Mouse (Mus musculus): Measurements from ENCODE around the gene BC035044.
"Not testable (repeated sequence)": the region's sequence is repeated elsewhere in the genome, so short reads cannot be mapped to it uniquely, and the experiment has no call there.

Gene BC035044

DNA sequence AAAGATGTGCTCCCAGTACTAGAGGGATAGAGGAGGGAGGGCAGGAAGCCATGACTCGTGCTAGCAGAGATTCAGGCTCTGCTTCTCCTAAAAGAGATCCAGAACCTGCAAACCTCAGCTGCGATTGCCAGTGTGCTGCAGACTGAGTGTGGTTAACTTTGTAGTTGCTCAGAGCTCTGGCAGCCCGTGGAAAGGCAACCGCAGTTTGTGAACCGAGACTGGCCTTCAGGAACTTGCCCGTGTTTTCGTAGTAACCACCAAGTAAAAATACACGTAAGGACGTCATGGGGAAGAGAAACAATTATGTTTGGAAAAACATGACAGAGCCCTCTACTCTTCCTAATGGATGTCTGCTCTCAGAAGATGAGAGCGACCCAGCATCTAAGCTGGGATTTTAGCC is 57.9 kb downstream of the BC035044 start:
- no peak for DNase-seq (ENCODE audit: low spot score in 2 of 2)

DNA sequence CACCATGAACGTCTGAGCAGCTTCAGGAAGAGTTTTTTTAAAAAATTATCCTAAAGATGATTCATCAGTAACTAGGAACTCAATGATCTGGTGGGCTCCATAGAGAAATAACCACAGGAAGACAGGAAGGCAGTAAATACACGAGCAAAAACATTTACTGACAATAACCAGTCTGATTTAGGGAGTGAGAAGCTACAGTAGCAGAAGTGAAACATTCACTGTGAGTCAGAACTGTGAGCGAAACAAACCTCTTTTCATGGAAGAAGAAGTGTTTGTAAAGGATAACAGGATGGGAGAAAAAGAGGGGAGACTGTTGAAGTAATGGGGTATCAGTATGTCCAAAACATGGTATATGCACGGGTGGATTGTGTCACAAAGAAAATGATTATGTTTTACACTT is 61.1 kb downstream of the BC035044 start:
- DNase-seq (ENCODE audit: low spot score in 2 of 2) = no peak

DNA sequence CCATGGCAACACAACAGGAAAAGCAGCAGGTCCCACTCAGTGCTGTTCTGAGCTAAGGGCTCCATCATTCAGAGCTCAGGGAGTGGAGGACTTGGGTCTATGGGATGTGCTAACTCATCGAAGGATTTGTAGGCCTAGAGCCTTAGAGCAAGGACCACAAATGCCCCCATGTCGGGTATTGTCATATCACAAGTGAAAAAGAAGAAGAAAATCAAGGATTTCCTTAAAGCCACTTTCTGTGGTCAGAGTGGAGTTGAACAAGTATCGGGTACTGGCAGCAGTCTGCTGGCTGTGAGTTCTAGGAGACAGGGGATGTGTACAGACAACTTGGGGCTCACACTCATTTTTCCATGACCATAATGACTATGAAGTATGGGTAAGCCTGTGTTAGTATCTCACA is 64.1 kb downstream of the BC035044 start:
- DNase-seq (ENCODE audit: low spot score in 2 of 2) = no peak

DNA sequence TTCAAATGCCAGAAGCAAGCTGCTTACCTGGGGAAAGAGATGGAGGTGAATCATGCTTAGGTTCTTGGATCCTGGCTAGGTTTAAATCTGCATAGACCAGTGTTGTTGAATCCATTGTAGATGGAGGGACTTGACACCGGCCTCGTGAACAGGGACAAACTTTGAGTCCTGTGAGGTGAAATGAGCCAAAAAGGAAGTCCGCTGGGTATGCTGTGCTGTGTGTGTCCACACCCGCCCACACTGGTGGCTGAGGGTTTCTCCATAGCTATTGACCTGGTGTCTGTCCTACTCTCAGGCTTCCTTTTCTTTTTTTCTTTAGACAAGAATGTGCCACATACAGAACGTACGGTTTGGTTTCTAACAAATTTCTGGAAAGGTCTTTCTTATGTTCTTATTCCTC is 64.8 kb downstream of the BC035044 start, which contains the start of the genes Gm44511 and Klrb1b:
Gm44511 (minus strand) TSS at position 184 of the 400 bp plus-strand sequence.
Klrb1b (minus strand) TSS at position 200 of the 400 bp plus-strand sequence.
- no peak for DNase-seq (ENCODE audit: low spot score in 2 of 2)

DNA sequence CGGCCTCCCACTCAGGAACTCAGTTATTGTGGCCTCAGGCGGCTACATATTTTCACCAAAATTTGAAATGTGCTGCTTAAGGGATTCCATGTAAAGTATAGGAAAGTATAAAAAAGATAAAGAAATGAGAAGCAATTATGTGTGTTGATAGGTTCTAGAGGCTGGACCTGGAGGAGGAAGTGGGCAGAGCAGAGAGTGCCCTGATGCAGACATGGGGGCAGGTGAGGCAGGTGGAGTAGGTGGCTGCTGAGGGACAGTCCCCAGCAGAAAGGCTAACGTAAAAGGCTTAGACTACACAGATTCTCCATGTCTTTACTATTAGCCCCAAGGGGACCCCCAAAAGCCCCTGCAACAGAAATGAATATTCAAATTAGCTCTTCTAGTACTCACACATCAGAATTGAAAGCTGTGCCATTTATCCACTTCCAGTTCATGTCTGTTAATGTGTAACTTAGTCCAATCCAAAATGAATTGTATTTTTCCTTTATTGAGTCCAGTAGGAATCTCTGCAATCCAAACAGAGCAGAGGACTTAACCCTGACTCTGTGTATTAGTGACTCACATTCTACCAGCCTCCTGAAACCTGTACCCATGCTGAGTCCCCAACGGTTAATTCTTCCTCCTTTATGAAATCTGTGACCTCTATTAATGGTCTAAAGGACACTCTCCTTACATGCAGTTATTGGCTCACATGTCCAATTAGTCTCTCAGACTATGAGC is 72.7 kb downstream of the BC035044 start:
- no peak for DNase-seq (ENCODE audit: low spot score in 2 of 2)

DNA sequence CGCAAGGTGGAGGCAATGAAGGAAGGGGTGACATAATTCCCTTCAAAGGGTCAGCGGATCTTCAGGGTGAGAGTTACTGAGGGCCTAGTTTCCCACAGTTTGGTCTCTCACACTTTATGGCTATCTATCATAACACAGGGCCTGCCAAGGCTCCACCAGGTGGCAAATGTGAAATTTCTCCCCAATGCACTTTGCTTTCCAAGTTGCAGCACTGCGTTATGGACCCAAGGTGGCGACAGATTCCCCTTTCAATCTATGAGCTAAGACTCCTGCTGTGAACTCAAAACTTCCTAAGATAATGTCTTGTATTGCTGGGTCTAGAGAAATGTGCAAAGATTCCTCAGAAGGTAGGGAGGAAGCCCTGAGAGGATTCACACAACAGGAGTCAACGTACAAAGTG is 82.4 kb downstream of the BC035044 start:
- DNase-seq (ENCODE audit: low spot score in 2 of 2) = peak; percentile 40 to 56

DNA sequence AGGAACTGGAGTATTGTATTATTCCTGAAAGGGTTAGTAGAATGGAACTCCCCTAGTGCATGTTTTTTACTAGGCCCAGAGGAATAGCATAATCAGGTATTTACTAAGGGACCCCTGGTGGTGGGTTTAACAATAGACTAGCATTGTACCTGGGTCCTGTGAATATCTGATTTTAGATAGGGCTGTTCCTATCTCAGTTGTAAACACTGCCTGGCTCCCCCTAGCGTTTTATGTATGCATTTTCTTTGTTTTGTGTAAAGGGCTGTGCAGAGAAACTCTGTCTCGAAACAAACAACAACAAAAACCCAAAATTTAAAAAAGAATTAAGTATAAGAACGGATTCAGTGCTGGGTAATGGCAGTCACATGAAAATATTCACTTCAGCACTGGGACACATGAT is 83.9 kb downstream of the BC035044 start:
- no peak for DNase-seq (ENCODE audit: low spot score in 2 of 2)

DNA sequence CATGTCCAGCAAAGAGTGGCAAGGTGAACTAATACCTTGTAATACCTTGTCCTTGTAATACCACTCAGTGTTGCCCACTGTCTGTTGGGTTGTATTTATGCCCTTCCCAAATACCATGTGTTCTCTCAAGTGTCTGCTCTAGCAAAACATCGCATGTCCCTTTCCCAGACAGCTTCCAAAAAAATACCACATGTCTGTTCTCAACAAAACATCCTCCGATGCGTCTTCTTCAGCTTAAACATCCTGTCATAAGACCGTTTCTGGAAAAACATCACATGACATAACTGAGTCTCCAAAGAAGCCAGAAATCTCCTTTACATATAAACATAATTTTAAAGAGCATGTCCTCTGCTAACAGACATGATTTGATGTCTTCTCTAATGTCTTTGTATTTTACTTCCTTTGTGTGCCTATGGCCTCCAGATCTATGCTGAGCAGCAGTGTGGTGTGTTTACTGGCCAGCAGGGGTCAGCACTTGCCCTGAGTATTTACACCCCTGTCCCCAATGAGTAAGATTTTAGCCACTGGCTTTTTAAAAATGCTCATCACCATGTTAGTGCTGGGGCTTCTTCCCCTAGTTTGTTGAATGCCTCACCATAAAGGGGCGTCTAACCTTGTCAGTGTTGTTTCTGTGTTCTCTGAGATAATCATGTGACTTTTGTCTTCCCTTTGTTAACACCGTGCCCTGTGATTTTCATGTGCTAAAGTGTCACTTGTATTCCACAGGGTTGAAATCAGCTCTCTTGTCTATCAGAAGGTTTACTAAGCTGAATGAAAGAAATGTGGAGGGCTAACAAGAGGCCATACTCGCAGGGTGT is 85.9 kb downstream of the BC035044 start:
- peak; percentile 70 to 74 for DNase-seq (ENCODE audit: low spot score in 2 of 2)

DNA sequence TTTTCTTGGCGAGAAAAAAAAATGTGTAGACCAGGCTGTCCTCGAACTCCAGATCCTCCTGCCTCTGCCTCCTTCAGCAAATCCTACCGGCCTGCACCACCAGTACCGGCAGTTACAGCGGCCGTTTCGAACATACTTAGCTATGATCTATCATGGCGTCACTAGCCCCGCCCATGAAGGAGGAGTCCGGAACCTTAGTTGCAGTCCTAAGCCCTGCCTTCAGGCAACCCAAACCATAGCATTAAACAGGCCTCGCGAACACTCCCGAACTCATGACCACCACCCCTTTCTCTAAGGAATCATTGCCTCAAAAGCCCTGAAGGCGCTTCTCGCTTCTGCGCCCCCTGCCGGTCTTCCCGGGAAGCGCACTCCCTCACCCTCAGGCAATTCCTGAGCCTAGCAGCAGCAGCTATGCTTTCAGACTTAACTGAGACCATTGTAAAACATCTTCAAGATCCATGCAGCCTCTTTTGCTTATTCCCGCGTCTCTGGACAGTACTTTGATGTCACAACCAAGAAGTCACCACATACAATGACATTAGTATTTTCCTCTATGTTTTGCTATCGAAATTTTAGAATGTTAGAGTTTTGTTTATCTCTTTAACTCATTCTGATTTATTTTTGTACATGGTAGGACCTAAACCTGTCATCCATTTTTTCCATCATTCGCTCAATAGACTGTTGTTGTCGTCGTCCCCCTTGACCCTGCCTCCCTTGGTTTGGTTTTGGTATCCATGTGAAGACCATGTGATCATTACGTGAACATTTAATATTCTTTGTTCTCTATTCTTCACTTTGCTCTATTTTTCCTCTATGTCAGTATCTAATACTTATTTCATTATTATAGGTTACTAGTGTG is 87.7 kb downstream of the BC035044 start:
- peak; percentile 96 to 97 for DNase-seq (ENCODE audit: low spot score in 2 of 2)

DNA sequence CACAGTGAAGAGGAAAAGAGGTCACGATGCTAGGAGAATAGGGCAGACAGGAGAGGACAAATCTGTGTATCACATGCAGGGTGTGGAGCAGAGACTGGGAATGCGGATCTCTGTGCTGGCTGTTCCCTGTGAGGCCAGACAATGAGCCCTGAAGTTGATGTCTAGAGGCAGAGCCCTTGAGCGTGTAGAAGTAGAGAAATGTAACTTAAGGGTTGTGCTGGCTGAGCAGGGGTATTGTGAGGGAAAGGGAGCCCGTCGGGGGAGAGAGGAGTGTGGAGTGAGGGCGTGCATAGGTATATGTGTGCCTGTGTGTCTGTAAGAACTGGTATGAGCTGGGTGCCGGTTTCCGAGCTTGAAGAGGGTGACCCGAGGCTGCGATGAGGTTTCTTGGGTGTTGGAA is 88.4 kb downstream of the BC035044 start:
- DNase-seq (ENCODE audit: low spot score in 2 of 2) = peak; percentile 56 to 67

DNA sequence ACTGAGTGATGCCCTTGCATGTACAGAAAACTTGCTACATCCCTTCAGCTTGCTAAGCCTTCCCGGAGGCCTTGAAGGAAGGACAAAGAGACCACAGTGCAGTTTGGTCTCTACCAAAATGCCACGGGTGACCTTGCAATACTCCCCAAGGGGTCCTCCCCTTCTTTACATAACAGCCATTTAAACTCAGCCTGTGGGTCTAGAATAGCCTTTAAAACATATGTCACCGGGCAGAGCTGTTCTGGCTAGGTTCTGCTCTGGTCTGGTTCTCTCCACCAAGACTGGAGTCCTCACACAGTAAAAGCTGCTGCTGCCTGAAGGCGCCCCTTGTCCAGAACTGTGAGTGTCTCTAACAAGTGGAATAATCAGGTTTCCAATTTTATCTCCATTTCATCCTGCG is 90.2 kb downstream of the BC035044 start:
- DNase-seq (ENCODE audit: low spot score in 2 of 2) = not testable (repeated sequence)

DNA sequence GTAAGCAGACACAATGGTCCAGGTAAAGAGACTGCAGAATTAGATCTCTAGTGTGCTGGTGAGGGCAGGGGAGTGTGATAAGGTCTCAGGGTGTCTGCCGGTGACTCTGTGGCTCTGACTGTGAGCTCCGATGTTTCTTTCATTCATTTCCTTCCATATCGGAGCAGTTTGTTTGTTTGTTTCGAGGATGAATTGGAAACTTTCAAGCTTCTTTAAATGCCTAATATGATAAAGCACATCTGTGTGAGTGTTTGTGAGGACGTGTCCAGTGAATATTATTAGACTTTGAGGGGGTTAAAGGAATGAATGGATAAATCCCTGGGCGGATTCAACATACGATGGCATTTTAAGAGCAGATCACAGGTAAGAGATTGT is 91.0 kb downstream of the BC035044 start:
- DNase-seq (ENCODE audit: low spot score in 2 of 2) = no peak

DNA sequence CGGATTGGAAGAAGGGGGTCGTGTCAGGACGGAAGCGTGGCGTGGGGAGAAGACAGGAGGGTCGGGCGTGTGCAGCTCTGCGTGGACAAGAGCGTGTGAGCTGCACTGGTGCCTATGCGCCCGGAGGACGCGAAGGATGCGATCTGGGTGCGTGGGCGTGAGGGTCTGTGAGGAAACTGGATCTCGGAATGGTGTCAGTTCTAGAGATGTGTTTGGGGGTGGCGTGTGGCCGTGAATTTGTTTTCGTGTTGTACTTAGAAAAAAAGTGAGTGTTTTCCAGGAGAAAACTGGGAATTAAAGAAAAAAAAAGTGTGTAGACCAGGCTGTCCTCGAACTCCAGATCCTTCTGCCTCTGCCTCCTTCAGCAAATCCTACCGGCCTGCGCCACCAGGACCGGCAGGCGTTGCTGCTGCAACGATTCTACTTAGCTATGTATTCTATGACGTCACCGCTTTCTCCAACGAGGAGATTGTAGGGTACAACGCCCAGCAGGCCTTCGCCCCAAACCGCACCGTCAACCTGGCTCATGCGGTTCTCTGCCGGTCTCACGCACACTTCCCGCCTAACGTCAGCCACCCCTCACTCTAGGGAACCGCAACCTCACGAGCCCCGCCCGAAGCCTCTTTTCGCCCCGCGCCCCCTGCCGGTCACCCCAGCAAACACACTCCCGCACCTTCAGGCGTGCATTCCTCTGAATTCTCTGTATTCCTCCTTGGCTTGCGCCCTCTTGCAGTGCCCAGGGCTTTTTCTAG is 91.6 kb downstream of the BC035044 start:
- peak; percentile 87 to 91 for DNase-seq (ENCODE audit: low spot score in 2 of 2)

Measured in right cerebral cortex, postnatal 10 days (tissue).